Comparison of ENCODE assay signal across 20 mouse cellular contexts in the genomic region with DNA sequence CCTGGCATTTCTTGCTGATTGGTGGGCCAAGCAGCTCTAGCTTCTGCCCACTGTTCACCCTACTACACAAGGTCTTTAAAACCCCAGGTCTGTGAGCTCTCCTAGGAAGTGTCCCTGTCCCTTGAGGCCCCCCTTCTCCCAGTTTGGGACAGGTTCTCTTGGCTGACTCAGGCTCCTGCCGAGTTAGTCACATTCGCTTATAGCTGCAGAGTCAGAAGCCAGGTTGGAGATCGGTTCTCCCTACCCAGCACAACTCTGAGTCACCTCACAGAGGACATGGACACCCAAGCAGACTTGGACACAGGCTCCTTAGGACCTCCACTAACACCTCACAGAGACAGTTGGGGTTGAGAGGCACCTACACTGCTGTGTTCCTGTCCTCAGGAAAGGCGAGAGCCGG. TPM values are rescaled to one million over a fixed set of nuclear protein-coding genes. Genes with fewer than 3 reads are reported as not detected.
DNase-seq lines count a peak whose midpoint lies in the region; TF ChIP-seq lines count a peak whose summit lies in the region.
"Had no signal": no experiment of that assay in that cellular context is flagged by ENCODE, and none has a peak within 500 bp of the region (broad histone marks: within the 10 kb centered on the region; RNA-seq: fewer than 3 reads in every experiment).

No protein-coding gene starts in this region.

- peak overlapping the region; percentile 91; the same call in 1 of the 2 replicates for H3K27ac ChIP-seq in layer of hippocampus, adult 2 months
- H3K27ac ChIP-seq: heart, embryonic 15.5 days; hindbrain, embryonic 14.5 days; hindbrain, postnatal 0 days had no signal

- DNase-seq in gastrocnemius, adult 18-20 months (ENCODE audit: low spot score), result peak; percentile 52
- DNase-seq in gastrocnemius, postnatal 10 days, result no peak
- DNase-seq in layer of hippocampus, adult 2 months (ENCODE audit: low spot score in 2 of 2), result no peak
- DNase-seq in layer of hippocampus, postnatal 14 days (ENCODE audit: low spot score in 2 of 2), result no peak
- DNase-seq in gastrocnemius, postnatal 25 days, result peak; percentile 54
- no peak for DNase-seq in heart, postnatal 4 days
- DNase-seq: adrenal gland, postnatal 14 days; cerebellum, adult 11 months; cerebellum, adult 8-10 months; cerebellum, postnatal 14 days; forebrain, postnatal 0 days; heart, adult 18-20 months; heart, postnatal 10 days; heart, postnatal 36 days; kidney, adult 18-20 months had no signal

- H3K4me3 ChIP-seq in layer of hippocampus, adult 2 months, result no peak overlapping the region
- H3K4me3 ChIP-seq: heart, embryonic 12.5 days; heart, embryonic 15.5 days had no signal

- TF ChIP-seq CTCF in layer of hippocampus, adult 2 months (conservative IDR thresholded peaks at IDR 0.05), result no peak

RNA-seq across cellular contexts. Expression of a gene that starts 2.1 kb away (rescaled TPM):
- total RNA-seq in gastrocnemius, adult 18-20 months (2021), result 100 to 1,000 TPM; 192 to 275 TPM
- 100 to 1,000 TPM; 204 to 410 TPM for total RNA-seq in gastrocnemius, postnatal 10 days (2021)
- total RNA-seq in layer of hippocampus, adult 2 months (2021), result not detected
- total RNA-seq in layer of hippocampus, postnatal 14 days (2021), result under 1 TPM in 1 of 2 experiments, not detected in 1; 0.18 TPM
- 100 to 1,000 TPM; 335 to 488 TPM for total RNA-seq in gastrocnemius, postnatal 25 days (2021)
- total RNA-seq in heart, postnatal 4 days (2021), result not detected
- total RNA-seq: adrenal gland, postnatal 14 days; ES-E14; heart, adult 18-20 months; heart, postnatal 36 days; hindbrain, postnatal 0 days had no signal

RNA-seq across cellular contexts. Expression of a gene that starts 9.2 kb away (rescaled TPM):
- total RNA-seq in gastrocnemius, adult 18-20 months (2021), result 1 to 10 TPM; 1.1 to 2.0 TPM
- 1 to 10 TPM; 1.9 TPM for total RNA-seq in gastrocnemius, postnatal 10 days (2021)
- 10 to 100 TPM; 11.1 to 12.4 TPM for total RNA-seq in layer of hippocampus, adult 2 months (2021)
- total RNA-seq in layer of hippocampus, postnatal 14 days (2021), result 1 to 10 TPM; 8.0 to 8.5 TPM
- total RNA-seq in gastrocnemius, postnatal 25 days (2021), result 1 to 10 TPM in 1 of 2 experiments, under 1 TPM in 1; 0.91 to 1.7 TPM
- under 1 TPM; 0.33 to 0.65 TPM for total RNA-seq in heart, postnatal 4 days (2021)

RNA-seq across cellular contexts. Expression of a gene that starts 44.0 kb away (rescaled TPM):
- total RNA-seq in gastrocnemius, adult 18-20 months (2021), result under 1 TPM; 0.25 to 0.66 TPM
- under 1 TPM; 0.90 to 0.96 TPM for total RNA-seq in gastrocnemius, postnatal 10 days (2021)
- total RNA-seq in layer of hippocampus, adult 2 months (2021), result 100 to 1,000 TPM; 202 to 221 TPM
- total RNA-seq in layer of hippocampus, postnatal 14 days (2021), result 100 to 1,000 TPM; 213 to 218 TPM
- total RNA-seq in gastrocnemius, postnatal 25 days (2021), result 1 to 10 TPM in 1 of 2 experiments, under 1 TPM in 1; 0.49 to 2.7 TPM
- 1 to 10 TPM; 9.3 to 9.9 TPM for total RNA-seq in heart, postnatal 4 days (2021)

Comparison
In these comparisons a context has a peak if more than half of its experiments do, and no peak if none do; other contexts are left out.
1. DNase-seq: peak in gastrocnemius, adult 18-20 months (single experiment) and gastrocnemius, postnatal 25 days (single experiment); none in gastrocnemius, postnatal 10 days (single experiment), layer of hippocampus, adult 2 months (0 of 2), layer of hippocampus, postnatal 14 days (0 of 2) and heart, postnatal 4 days (single experiment).
2. RNA of a gene that starts 2.1 kb away (total RNA-seq): 335 to 488 TPM in gastrocnemius, postnatal 25 days, 204 to 410 TPM in gastrocnemius, postnatal 10 days and 192 to 275 TPM in gastrocnemius, adult 18-20 months; 0.18 TPM in layer of hippocampus, postnatal 14 days, not detected in layer of hippocampus, adult 2 months and not detected in heart, postnatal 4 days; every median in the first group is over 100 times any median in the second.
3. RNA of a gene that starts 44.0 kb away (total RNA-seq): 202 to 221 TPM in layer of hippocampus, adult 2 months and 213 to 218 TPM in layer of hippocampus, postnatal 14 days; 9.3 to 9.9 TPM in heart, postnatal 4 days, 0.49 to 2.7 TPM in gastrocnemius, postnatal 25 days, 0.90 to 0.96 TPM in gastrocnemius, postnatal 10 days and 0.25 to 0.66 TPM in gastrocnemius, adult 18-20 months; every median in the first group is over 10 times any median in the second.